Comparison of ENCODE assay signal across 12 mouse cellular contexts in the genomic region with DNA sequence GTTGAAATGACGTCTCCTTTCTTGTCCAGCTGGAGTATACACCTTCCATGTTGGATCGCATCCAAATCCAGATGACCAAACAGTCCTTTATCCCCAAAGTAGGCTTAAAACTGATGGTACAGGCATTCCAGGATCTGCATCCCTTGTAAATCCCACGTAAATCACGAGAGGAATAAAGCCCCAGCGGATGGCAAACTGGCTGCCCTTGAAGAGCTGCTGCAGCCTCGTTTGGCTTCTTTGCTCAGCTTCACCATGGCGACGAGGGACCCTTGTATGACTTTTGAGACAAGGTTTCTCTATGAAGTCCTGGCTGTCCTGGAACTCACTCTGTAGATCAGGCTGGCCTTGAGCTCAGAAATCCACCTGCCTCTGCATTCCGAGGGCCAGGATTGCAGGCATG. TPM values are rescaled to one million over a fixed set of nuclear protein-coding genes. Genes with fewer than 3 reads are reported as not detected.
"Had no signal": no experiment of that assay in that cellular context is flagged by ENCODE, and none has a peak within 500 bp of the region (broad histone marks: within the 10 kb centered on the region; RNA-seq: fewer than 3 reads in every experiment).

No protein-coding gene starts in this region.

- H3K36me3 ChIP-seq: limb, embryonic 10.5 days; limb, embryonic 13.5 days; liver, embryonic 12.5 days; liver, embryonic 15.5 days; lung, embryonic 15.5 days; midbrain, embryonic 10.5 days; neural tube, embryonic 12.5 days; neural tube, embryonic 15.5 days had no signal

- DNase-seq: right cerebral cortex, postnatal 25 days had no signal

- H3K9me3 ChIP-seq: limb, embryonic 10.5 days; limb, embryonic 13.5 days; liver, embryonic 12.5 days; liver, embryonic 15.5 days; lung, embryonic 15.5 days; midbrain, embryonic 10.5 days; neural tube, embryonic 12.5 days; neural tube, embryonic 15.5 days had no signal

- H3K27ac ChIP-seq: limb, embryonic 13.5 days; liver, embryonic 12.5 days; liver, embryonic 15.5 days; lung, embryonic 15.5 days; midbrain, embryonic 10.5 days; neural tube, embryonic 12.5 days; neural tube, embryonic 15.5 days; stomach, postnatal 0 days had no signal

- H3K4me2 ChIP-seq: limb, embryonic 13.5 days; lung, embryonic 15.5 days; neural tube, embryonic 12.5 days; neural tube, embryonic 15.5 days had no signal

- H3K27me3 ChIP-seq: lung, embryonic 15.5 days had no signal

- H3K4me3 ChIP-seq: limb, embryonic 13.5 days; liver, embryonic 15.5 days; lung, embryonic 15.5 days; midbrain, embryonic 10.5 days; neural tube, embryonic 12.5 days; neural tube, embryonic 15.5 days had no signal

- H3K9ac ChIP-seq: limb, embryonic 13.5 days; liver, embryonic 12.5 days; liver, embryonic 15.5 days; lung, embryonic 15.5 days; neural tube, embryonic 12.5 days; neural tube, embryonic 15.5 days had no signal

- ATAC-seq: hindbrain, embryonic 16.5 days; inflammation-experienced regulatory T-cells, adult 6 months had no signal

RNA-seq across cellular contexts. Expression of gene Traf1, which starts 3.1 kb away (rescaled TPM):
- polyA plus RNA-seq: limb, embryonic 10.5 days had no signal
